Mouse (Mus musculus): Measurements from ENCODE around the gene Tmem207. TPM values are rescaled to one million over a fixed set of nuclear protein-coding genes. Genes with fewer than 3 reads are reported as not detected.

Gene Tmem207
- polyA plus RNA-seq (2016; fragmentation: Nextera tagmentation; extraction: Ambion mirVana) = 0.12 TPM in 1 of 2 replicates, not detected in the other

DNA sequence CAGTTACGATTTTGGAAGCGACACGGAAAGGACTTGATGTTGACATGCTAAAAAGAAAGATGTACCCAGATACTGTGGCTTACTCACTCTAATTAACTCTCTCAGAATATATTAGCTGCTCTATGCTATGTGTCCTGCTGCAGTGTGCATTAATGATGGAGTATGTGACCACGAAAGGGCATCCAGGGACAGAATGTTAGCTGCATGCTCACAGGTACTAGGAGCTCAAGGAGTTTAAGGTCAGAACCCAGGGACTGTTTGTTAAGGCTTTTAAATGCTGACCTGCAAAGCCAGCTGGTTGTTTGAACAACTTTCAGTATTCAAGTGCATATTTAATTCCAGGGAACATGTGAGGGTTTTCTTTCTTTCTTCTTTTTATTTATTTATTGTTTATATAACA is at the start of gene Tmem207:
Gene Tmem207, minus strand, starts transcription at position 101 of the 400 bp plus-strand sequence.
- WGBS = 92% methylated on average over 4 of the region's 4 CpGs
- no peak within 1 kb of the TSS for H3K4me3 ChIP-seq

GRCm38 (mm10) chr16:26574173-26574572 is 47.6 kb upstream of the Tmem207 start:
- WGBS = 91% methylated on average over 5 of the region's 5 CpGs
- Histone ChIP-seq H3K36me3 (no peaks in the 10 kb centered on the region), H3K27ac (replicated peaks) (no peak overlapping the region), H3K4me1 (no peaks in the 10 kb centered on the region), H3K4me3 (no peak overlapping the region), H3K27me3 (ENCODE audit: low read depth, poor library complexity, severe bottlenecking) (no peaks in the 10 kb centered on the region), H3K9me3 (replicated peaks) (no peaks in the 10 kb centered on the region)
- DNase-seq (ENCODE audit: low spot score) = no peak

More for the DNA sequence above, at the start of gene Tmem207:
- H3K27me3 ChIP-seq (ENCODE audit: low read depth, poor library complexity, severe bottlenecking) = no peaks in the 10 kb centered on the region
- no peaks in the 10 kb centered on the region for H3K36me3 ChIP-seq
- H3K9me3 ChIP-seq (replicated peaks) = no peaks in the 10 kb centered on the region
- no peak within 1 kb of the TSS for H3K27ac ChIP-seq (replicated peaks)
- no peak for DNase-seq (ENCODE audit: low spot score)
- peaks cover 10% of the 10 kb centered on the region; the same call in 1 of the 2 replicates for H3K4me1 ChIP-seq

DNA sequence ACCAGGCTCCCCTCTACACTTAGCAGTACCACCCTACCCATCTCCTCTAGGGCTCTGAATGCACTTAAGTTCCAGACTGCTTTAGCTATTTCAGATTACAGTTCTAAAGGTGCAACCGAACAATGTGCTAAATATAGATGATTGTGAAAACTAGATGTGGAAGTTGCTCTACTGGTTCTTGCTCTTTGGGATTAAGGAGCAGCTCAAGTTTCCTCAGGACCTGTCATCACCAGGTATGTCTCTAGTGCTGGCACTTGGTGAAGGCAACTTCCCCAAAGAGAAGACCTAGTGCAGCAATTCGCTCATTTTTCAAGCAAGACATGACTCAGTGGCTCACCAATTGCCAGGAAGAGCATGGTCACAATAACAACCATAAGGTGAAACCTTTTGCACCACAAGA is 45.3 kb upstream of the Tmem207 start:
- H3K36me3 ChIP-seq = no peaks in the 10 kb centered on the region
- H3K27ac ChIP-seq (replicated peaks) = no peak overlapping the region
- no peaks in the 10 kb centered on the region for H3K27me3 ChIP-seq (ENCODE audit: low read depth, poor library complexity, severe bottlenecking)
- no peak overlapping the region for H3K4me3 ChIP-seq
- no peaks in the 10 kb centered on the region for H3K4me1 ChIP-seq
- no peaks in the 10 kb centered on the region for H3K9me3 ChIP-seq (replicated peaks)
- 82% methylated on average over 2 of the region's 2 CpGs for WGBS
- DNase-seq (ENCODE audit: low spot score) = no peak

GRCm38 (mm10) chr16:26569387-26569978 is 42.9 kb upstream of the Tmem207 start:
- DNase-seq (ENCODE audit: low spot score) = no peak
- no peaks in the 10 kb centered on the region for H3K9me3 ChIP-seq (replicated peaks)
- no peaks in the 10 kb centered on the region for H3K36me3 ChIP-seq
- no peaks in the 10 kb centered on the region for H3K27me3 ChIP-seq (ENCODE audit: low read depth, poor library complexity, severe bottlenecking)
- no peak overlapping the region for H3K27ac ChIP-seq (replicated peaks)
- no peaks in the 10 kb centered on the region for H3K4me1 ChIP-seq
- H3K4me3 ChIP-seq = no peak overlapping the region

GRCm38 (mm10) chr16:26562771-26563170 is 36.2 kb upstream of the Tmem207 start:
- DNase-seq (ENCODE audit: low spot score) = no peak
- no peaks in the 10 kb centered on the region for H3K27me3 ChIP-seq (ENCODE audit: low read depth, poor library complexity, severe bottlenecking)
- no peaks in the 10 kb centered on the region for H3K36me3 ChIP-seq
- no peaks in the 10 kb centered on the region for H3K4me1 ChIP-seq
- H3K9me3 ChIP-seq (replicated peaks) = no peaks in the 10 kb centered on the region
- no peak overlapping the region for H3K4me3 ChIP-seq
- 81% methylated on average over 2 of the region's 2 CpGs for WGBS
- H3K27ac ChIP-seq (replicated peaks) = no peak overlapping the region

DNA sequence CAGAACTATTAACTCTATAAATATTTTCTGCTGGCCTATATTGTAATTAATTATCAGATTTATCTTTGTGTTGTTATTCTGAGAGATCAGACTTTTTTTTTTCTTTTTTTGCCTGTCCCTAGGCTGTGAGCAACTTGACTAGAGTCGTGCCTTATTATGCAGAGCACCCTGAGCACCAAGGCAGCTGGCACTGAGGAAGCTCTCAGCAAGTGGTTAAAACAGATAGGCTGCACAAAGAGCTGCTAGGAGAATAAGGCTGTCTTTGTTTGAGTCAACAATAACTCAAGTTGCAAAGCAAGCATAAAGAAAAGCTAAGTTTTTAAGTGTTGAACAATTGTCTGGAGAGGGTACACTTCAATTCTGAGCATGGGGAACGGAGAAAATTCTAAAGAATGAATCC is 35.2 kb upstream of the Tmem207 start:
- 44% methylated on average over 2 of the region's 2 CpGs for WGBS
- H3K4me3 ChIP-seq = no peak overlapping the region
- no peak overlapping the region for H3K27ac ChIP-seq (replicated peaks)
- DNase-seq (ENCODE audit: low spot score) = no peak
- H3K9me3 ChIP-seq (replicated peaks) = no peaks in the 10 kb centered on the region
- H3K27me3 ChIP-seq (ENCODE audit: low read depth, poor library complexity, severe bottlenecking) = no peaks in the 10 kb centered on the region
- no peaks in the 10 kb centered on the region for H3K4me1 ChIP-seq
- H3K36me3 ChIP-seq = no peaks in the 10 kb centered on the region

DNA sequence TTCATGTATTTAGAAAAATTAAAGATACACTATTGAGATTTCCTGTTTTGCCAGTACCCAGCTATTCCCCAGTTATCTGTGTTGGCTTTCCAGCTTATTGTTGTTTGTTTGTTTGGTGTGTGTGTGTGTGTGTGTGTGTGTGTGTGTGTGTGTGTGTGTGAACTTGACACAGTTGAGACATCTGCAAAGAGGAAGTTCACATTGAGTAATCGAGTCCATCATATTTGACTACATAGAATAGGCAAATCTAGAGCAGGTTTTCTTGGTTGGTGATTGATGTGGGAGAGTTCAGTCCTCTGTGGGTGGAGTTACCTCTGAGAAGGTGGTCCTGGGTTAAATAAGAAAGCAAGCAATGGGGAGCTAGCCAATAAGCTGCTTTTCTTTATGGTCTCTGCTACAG is 32.2 kb upstream of the Tmem207 start:
- no peaks in the 10 kb centered on the region for H3K27me3 ChIP-seq (ENCODE audit: low read depth, poor library complexity, severe bottlenecking)
- no peaks in the 10 kb centered on the region for H3K4me1 ChIP-seq
- no peaks in the 10 kb centered on the region for H3K36me3 ChIP-seq
- no peak overlapping the region for H3K4me3 ChIP-seq
- DNase-seq (ENCODE audit: low spot score) = no peak
- no peaks in the 10 kb centered on the region for H3K9me3 ChIP-seq (replicated peaks)
- no peak overlapping the region for H3K27ac ChIP-seq (replicated peaks)
- WGBS = 87% methylated on average over 1 of the region's 1 CpGs

- H3K9me3 ChIP-seq (replicated peaks) = no peaks in the 10 kb centered on the region
- no peak overlapping the region for H3K4me3 ChIP-seq
- no peaks in the 10 kb centered on the region for H3K4me1 ChIP-seq
- no peaks in the 10 kb centered on the region for H3K36me3 ChIP-seq
- no peak overlapping the region for H3K27ac ChIP-seq (replicated peaks)
- WGBS = 88% methylated on average over 3 of the region's 3 CpGs
- no peaks in the 10 kb centered on the region for H3K27me3 ChIP-seq (ENCODE audit: low read depth, poor library complexity, severe bottlenecking)
- DNase-seq (ENCODE audit: low spot score) = no peak
These were observed 25.7 kb upstream of the Tmem207 start for GRCm38 (mm10) chr16:26552234-26552633.

GRCm38 (mm10) chr16:26549221-26549620 is 22.7 kb upstream of the Tmem207 start:
- WGBS = 91% methylated on average over 2 of the region's 2 CpGs
- H3K4me1 ChIP-seq = peaks cover 7% of the 10 kb centered on the region
- H3K9me3 ChIP-seq (replicated peaks) = no peaks in the 10 kb centered on the region
- no peaks in the 10 kb centered on the region for H3K36me3 ChIP-seq
- H3K27me3 ChIP-seq (ENCODE audit: low read depth, poor library complexity, severe bottlenecking) = no peaks in the 10 kb centered on the region
- H3K4me3 ChIP-seq = no peak overlapping the region
- no peak for DNase-seq (ENCODE audit: low spot score)
- no peak overlapping the region for H3K27ac ChIP-seq (replicated peaks)

- Histone ChIP-seq H3K4me1 (peaks cover 7% of the 10 kb centered on the region), H3K4me3 (no peak overlapping the region), H3K9me3 (replicated peaks) (no peaks in the 10 kb centered on the region), H3K27me3 (ENCODE audit: low read depth, poor library complexity, severe bottlenecking) (no peaks in the 10 kb centered on the region), H3K27ac (replicated peaks) (no peak overlapping the region), H3K36me3 (no peaks in the 10 kb centered on the region)
- 87% methylated on average over 1 of the region's 1 CpGs for whole genome bisulfite sequencing
- DNase-seq (ENCODE audit: low spot score) = no peak
These were observed 20.3 kb upstream of the Tmem207 start for GRCm38 (mm10) chr16:26546879-26547206.

GRCm38 (mm10) chr16:26546170-26546878 is 19.8 kb upstream of the Tmem207 start:
- Histone ChIP-seq H3K4me3 (no peak overlapping the region), H3K9me3 (replicated peaks) (no peaks in the 10 kb centered on the region), H3K27me3 (ENCODE audit: low read depth, poor library complexity, severe bottlenecking) (no peaks in the 10 kb centered on the region), H3K36me3 (no peaks in the 10 kb centered on the region), H3K27ac (replicated peaks) (no peak overlapping the region), H3K4me1 (peaks cover 7% of the 10 kb centered on the region)
- no peak for DNase-seq (ENCODE audit: low spot score)
- 44% methylated on average over 7 of the region's 7 CpGs for WGBS

- H3K27ac ChIP-seq (replicated peaks) = no peak overlapping the region
- H3K27me3 ChIP-seq (ENCODE audit: low read depth, poor library complexity, severe bottlenecking) = no peaks in the 10 kb centered on the region
- no peak for DNase-seq (ENCODE audit: low spot score)
These were observed 5.7 kb upstream of the Tmem207 start for GRCm38 (mm10) chr16:26532287-26532686.

GRCm38 (mm10) chr16:26530451-26530850 is 3.9 kb upstream of the Tmem207 start:
- H3K4me1 ChIP-seq = peaks cover 10% of the 10 kb centered on the region; the same call in 1 of the 2 replicates
- H3K27me3 ChIP-seq (ENCODE audit: low read depth, poor library complexity, severe bottlenecking) = no peaks in the 10 kb centered on the region
- WGBS = 93% methylated on average over 1 of the region's 1 CpGs
- H3K4me3 ChIP-seq = no peak overlapping the region
- DNase-seq (ENCODE audit: low spot score) = no peak
- H3K36me3 ChIP-seq = no peaks in the 10 kb centered on the region
- no peaks in the 10 kb centered on the region for H3K9me3 ChIP-seq (replicated peaks)
- no peak overlapping the region for H3K27ac ChIP-seq (replicated peaks)

More at GRCm38 (mm10) chr16:26532287-26532686, 5.7 kb upstream of the Tmem207 start:
- H3K9me3 ChIP-seq (replicated peaks) = no peaks in the 10 kb centered on the region
- 87% methylated on average over 1 of the region's 1 CpGs for WGBS
- H3K4me3 ChIP-seq = no peak overlapping the region
- no peaks in the 10 kb centered on the region for H3K36me3 ChIP-seq
- H3K4me1 ChIP-seq = peaks cover 13% of the 10 kb centered on the region; the same call in 1 of the 2 replicates

Data from midbrain, embryonic 10.5 days (tissue).